Mouse (Mus musculus) induced T-regulatory cell, adult 2 months (primary cell): ENCODE measurements around the gene Ngdn.
"Not testable (repeated sequence)": the region's sequence is repeated elsewhere in the genome, so short reads cannot be mapped to it uniquely, and the experiment has no call there.

ENCODE experiments used
- DNase-seq: peaks from one replicate; pipeline ENCODE4 v3.0.0-alpha.2; 2012; ENCODE audit warnings: low read depth

The Ngdn gene

DNA sequence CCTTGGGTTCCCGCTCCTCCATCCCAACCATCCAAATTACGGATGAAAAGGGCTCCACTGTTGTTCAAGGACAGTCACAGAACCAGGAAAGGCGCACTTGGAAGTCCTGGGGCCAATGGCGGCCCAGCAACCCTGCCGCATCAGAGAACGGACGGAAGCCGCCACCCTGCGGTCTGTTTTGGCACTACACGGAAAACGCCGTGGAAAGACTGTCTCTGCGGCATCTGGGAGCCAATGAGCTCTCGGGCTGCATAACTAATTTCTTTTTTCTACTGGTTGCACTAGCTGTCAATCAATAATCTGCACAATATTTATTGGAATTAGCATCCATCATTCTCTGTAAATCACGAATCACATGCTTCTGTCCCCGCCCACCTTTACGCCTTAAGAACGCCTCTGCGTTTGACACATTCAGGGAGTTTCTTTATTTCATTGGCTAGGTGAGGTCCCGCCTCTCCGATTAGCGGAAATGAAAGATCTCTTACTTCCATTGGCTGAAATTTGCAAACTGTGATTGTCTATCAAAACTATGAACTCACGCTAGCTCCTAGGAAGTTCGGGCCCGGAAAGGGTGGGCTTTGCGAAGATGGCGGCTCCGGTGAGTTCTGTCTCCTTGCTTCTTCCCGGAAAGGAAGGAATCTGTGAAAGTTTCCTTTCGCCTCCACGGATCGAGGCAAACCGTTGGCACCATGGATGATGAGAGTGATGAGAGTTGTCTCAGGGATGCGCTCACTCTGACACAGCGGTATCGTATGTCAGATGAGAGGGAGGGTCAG lies at the start of gene Ngdn:
Gene Ngdn, plus strand, starts transcription at position 464 of the 776 bp plus-strand sequence.
- peak; percentile 99 for DNase-seq

DNA sequence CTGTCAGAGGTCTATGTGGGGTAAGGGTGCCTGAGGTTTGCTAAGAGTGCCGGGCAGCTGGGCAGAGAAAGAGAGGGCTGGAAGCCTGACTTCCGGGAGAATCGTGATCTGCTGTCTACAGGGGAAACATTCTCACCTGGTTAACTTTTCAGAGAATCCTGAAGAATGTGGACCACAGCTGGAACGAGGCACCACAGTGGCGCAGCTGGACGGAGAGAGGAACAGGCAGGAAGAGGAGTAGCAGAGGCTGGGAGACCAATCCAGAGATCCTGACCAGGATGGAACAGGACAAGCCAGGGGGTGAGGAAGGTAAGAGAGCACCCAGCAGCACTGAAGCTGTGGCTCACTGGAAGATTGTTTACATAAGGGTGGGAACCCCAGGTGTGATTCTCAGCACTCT lies 49.6 kb upstream of the Ngdn start:
- no peak for DNase-seq

DNA sequence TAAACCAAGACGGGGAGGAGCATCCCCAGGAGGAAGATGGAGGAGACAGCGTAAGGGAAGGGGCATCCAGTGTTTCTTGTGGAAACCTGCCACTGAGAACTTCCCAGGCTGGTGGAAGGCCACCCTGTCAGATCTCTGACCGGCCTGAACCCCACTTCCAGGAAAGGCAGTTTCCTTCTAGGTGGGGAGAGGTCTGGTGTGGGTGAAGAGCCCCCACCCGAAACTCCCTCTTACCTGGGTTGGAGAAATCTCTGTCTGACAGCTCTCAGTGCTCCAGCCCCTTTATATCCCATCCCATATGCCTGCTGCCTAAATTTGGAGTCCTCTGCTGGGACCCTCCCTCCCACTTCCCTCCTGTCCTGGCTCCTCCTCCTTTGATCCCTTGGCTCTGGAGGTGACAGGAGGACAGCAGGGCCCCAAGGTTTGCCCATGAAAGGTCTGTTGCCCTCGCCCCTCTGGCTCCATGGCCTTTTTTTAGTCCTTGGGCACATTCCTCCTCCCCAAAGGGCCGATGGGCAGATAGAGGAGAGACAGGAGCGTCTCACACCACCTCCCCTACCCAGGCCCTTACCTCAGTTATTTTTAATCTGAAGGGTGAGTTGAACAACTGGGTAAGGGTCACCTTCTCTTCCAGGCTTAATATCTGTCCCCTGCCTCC lies 48.8 kb upstream of the Ngdn start, which contains the start of gene Myh6:
Gene Myh6, minus strand, starts transcription at position 608 of the 658 bp plus-strand sequence.
- DNase-seq, result no peak

DNA sequence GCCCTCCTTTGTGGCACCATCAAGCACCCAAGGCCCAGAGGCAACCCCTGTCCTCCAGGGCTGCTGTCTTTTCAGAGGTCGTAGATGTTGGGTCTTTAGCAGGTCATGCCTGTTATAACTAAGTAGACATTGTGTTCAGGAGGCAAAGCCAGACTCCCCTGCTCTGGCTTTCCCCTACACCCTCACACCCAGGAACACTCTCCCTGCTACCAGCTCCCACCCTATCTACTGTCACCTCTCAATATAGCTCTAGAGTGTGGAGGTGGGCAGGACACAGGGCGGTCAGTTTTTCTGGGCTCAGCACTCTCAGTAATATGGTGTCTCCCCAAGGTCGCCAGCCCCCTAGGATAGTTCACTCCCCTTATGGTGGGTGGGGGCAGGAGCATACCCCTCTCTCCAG lies 47.4 kb upstream of the Ngdn start:
- DNase-seq, result no peak

DNA sequence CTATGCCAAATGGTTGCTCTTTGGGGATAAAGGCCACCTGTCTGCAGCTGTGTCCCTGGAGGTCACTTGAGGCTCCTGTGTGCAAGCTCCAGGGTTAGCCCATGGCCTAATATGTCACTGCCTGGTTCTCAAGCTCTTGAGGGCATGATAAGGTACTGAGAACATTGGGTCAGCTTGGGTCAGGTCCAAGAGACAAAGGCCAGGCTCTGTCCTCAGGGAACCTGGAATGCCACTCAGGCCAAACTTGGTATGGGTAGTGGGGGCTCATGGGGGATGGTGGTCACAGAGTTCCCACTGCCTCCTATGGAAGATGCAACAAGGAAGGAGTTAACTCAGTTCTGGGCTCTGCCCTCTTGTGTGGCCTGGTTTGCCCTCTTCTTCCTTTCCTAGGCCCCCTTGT lies 46.9 kb upstream of the Ngdn start:
- DNase-seq, result no peak

DNA sequence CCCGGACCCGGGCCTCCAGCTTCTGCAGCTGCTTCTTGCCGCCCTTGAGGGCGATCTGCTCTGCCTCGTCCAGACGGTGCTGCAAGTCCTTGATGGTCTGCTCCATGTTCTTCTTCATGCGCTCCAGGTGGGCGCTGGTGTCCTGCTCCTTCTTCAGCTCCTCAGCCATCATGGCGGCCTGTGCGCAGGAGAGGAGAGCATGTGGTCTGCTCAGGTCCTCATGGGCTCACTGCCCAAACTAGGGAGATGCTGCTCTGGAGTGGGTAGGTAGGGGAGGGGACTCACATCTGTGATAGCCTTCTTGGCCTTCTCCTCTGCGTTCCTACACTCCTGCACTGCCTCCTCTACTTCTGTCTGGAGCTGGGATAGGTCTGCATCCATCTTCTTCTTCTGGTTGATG lies 42.5 kb upstream of the Ngdn start:
- DNase-seq, result not testable (repeated sequence)

DNA sequence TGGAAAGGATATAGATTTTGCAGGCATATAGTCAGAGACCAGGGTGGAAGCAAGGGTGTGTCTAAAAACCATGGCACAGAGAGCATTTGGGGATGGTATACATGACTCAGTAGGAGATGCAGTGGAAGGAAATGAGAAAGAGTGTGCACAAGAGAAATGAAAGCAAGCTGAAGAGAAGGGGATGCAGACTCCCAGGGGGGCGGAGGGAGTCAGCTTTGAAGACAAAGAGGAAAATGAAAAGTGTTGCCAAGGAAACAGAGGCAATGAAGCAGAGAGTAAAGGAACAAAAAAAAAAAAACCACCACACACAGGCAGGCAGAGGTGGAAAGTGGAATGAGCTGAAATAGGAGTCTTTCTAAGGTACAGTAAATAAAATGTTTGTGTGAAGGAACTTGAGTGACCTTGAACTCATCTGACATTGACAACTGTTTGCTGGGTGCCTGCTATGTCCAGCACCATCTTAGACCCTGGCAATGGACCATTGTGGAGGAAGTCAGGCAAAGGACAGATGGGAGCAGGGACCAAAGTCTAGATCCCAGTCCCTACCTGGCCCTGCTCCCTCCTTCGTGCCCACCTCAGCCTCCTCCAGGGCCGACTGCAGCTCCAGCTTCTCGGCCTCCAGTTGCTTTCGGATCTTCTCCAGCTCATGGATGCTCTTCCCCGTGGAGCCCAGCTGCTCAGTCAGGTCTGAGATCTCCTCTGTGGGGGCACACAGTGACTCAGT lies 41.0 kb upstream of the Ngdn start:
- DNase-seq, result no peak

DNA sequence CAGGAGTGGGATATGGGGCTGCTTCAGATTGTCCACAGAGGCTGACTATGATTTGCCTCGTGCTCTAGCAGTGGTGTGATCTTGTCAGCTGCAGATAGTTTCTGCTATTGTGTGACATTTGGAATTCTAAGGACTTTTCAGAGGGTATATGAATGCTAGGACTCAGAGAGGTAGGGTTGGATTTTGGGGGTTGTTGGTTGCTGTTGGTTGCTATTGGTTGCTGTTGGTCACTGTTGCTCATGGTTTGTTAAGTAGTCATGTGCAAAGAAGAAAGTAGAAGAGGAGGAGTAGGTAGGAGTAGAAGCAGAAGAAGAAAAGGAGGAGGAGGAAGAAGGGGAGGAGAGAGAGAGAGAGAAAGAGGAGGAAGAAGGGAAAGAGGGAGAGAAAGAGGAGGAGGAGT lies 38.6 kb upstream of the Ngdn start, which contains the start of gene Gm17428:
Gene Gm17428, plus strand, starts transcription at position 301 of the 400 bp plus-strand sequence.
- no peak for DNase-seq

DNA sequence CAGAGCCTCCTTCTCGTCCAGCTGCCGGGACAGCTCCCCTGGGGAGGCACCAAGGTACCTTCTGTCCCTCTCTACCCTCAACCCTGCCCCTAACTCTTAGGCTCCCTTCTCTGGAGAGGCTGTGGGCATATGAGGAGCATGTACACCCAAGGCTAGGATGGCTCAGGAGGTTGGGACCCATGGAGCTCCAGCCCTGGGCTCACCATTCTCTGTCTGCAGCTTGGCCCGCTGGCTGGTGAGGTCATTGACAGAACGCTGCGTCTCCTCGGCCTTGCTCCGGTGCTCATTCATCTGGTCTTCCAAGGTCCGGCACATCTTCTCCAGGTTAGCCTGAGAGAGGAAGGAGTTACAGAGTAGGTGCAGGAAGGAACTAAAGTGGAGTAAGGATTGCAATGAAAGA lies 36.6 kb upstream of the Ngdn start:
- no peak for DNase-seq

DNA sequence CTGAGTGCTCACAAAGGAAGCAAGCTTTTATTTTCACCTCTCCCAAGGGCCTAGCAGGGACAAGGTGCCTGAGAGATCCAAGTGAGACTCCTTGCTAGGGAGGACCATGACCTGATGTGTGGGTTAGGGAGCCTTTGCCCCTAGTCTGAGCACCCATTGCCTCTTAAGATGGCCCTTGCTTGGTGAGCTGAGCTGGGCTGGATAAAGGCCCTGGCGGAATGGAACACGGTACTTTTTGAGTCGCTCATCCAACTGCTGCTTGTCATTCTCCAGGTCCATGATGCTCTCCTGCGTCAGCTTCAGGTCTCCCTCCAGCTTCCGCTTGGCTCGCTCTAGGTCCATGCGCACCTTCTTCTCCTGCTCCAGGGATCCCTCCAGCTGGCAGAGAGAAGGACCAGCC lies 33.3 kb upstream of the Ngdn start:
- DNase-seq, result no peak

DNA sequence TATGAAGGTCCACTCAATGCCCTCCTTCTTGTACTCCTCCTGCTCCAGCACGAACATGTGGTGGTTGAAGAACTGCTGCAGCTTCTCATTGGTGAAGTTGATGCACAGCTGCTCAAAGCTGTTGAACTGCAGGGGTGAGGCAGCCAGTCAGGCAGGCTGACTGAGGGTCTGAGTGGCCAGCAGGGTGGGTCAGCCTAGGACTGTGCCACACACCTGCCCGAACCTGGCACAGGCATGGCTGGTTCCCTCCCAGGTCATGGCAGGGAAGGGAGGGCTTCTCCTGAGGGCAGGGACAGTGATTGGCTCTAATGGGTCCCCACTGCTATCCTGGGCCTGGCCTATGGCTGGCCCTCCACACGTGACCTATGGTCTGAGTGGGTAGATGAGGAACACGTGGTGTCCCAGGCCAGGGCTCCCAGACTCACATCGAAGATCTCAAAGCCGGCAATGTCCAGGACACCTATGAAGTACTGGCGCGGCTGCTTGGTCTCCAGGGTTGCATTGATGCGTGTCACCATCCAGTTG lies 26.8 kb upstream of the Ngdn start:
- DNase-seq, result not testable (repeated sequence)

DNA sequence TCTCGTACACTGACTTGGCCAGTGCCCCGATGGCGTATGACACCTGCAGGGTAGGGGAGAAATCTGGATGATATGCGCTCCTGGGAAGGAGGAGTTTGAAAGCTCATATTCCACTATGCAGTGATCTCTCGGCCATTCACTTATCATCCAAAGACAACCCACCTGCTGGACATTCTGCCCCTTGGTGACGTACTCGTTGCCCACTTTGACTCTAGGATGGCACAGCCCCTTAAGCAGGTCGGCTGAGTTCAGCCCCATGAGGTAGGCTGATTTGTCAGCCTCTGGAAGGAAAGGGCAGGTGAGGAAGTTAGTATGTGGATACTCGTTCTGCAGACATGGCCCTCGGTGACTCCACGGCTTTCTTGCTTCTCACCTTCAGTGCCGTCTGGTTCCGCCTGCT lies 26.4 kb upstream of the Ngdn start:
- DNase-seq, result no peak

DNA sequence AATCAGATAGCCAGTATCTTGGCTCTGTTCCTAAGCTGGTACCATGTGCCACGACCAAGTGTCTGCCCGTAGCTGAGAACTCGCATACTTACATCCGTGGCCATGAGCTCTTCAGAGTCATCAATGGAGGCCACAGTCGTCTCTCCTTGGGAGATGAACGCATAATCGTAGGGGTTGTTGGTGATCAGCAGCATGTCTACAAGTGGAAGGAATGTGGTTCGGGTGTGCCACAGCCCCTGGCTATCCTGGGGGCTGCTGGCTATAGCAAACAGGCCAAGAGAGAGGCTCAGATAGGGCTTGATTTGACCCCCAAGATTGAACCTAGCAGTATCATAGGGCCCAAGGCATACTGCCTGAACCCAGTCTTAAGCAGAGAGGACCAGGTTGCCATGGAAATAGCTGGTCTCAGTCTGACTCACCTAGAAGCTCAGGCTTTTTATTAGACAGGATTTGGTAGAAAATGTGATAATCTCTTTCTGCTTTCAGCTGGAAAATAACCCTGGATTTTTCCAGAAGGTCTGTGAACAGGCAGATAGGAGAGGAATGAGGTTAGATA lies 25.3 kb upstream of the Ngdn start:
- no peak for DNase-seq

DNA sequence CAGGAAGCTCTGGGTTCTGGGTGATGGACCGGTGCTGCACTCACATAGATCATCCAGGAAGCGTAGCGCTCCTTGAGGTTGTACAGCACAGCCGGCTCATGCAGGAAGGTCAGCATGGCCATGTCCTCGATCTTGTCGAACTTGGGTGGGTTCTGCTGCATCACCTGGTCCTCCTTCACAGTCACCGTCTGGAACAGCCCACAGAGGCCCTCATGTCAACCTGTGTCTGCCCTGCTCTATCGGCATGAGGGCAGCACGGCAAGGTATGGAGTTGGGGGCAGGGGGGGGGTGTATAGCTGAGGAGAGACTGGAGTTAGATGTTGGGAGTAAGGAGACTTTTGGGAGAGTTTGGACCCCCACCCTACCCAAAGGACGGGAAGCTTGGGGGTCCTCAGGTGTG lies 23.1 kb upstream of the Ngdn start:
- no peak for DNase-seq

DNA sequence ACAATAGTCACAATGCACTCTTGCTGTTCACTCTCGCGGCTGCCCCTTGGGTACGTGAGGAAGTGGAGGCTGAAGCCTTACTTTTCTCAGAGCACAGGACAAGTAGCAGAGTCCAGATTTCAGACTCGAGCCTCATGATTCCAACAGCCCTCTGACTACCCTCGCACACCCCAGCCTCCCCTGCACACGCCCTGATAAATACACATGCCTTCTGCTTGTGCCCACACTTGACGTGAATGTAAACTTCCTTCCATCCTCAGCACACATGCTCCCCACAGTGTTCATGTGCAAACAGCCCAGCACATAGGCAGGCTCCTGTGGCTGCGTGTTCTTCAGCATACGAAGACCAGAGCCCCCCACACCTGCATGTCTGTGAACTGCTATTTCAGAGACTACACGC lies 21.6 kb upstream of the Ngdn start:
- DNase-seq, result no peak

DNA sequence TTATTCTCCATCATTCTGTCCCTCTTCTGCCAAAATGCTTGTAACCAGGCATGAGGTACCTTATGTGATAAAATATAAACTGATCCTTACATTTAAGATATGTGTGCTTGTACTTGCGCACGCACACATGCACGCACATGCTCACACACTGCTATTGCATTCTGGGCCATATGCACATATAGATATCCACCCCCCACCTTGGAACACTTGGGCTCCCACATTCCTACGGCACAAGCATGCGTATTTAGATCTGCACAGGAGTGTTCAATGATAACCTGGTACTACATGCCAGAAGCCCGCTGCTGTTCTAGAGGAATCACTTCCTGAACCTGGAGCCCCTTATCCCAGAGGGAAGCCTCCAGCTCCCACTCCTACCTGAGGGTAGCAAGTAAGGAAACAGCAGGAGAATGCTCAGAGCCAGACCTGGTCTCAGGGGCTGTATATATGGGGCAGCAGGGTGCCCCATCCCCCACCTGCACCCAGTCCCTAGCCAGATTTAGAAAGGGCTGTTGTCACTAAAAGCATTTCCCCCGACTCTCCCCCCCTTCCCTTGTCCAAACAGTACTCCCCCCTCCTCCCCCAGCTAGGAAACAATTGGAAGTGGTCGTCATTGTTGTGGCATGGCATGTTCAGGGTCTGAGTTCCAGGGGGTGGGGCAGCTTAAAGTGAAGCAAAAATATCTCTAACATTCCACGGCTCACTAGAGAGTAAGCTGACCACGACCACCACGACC lies 21.0 kb upstream of the Ngdn start, which contains the start of gene Myh7:
Gene Myh7, minus strand, starts transcription at position 491 of the 733 bp plus-strand sequence.
- no peak for DNase-seq

DNA sequence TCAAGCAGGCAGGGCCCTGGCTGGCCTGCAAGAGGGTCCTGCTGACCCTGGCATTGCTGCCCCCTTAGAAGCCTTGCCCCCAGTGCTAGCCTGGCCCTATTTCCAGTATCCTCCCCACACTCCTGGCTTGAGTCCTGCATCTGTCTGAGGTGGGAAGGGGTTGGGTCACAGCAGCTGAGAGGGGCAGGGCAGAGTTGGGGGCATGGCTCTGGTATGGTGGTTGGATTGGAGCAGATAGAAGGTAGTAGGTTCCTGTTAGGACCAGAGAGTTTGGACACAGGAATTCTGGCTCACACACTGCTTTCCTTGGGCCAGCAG lies 20.4 kb upstream of the Ngdn start:
- no peak for DNase-seq

DNA sequence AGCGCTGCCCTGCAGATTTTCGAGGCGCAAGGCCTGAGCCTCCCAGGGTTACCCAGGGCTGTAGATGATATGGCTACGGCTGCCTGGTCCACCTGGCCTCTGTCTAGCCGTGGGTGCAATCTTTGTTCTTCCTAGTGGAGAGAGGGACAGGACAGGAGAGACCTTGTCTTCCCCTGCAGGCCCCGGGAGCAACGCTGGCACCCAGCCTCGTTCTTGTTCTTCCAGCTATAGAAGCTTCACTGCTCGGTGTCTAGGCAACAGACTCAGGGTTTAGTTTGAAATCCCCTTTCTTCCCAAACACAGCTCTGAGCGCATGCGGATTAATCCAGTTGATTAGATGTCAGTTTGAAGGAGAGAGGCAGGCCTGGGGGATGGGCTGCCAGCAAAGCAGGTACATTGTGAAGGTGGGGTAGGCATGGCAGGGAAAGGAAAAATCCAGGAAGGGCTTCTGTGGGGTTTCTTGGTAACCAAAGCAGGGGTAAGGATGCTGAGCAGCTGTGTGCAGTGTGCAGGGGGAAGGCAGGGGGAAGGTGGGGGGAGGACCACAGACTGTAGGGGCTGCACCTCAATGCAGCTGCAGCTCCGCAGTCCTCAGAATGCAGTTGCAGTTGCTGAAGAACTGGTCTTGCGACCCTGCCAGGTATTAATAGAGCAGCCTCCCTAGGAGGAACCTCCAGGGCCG lies 19.7 kb upstream of the Ngdn start:
- DNase-seq, result no peak

DNA sequence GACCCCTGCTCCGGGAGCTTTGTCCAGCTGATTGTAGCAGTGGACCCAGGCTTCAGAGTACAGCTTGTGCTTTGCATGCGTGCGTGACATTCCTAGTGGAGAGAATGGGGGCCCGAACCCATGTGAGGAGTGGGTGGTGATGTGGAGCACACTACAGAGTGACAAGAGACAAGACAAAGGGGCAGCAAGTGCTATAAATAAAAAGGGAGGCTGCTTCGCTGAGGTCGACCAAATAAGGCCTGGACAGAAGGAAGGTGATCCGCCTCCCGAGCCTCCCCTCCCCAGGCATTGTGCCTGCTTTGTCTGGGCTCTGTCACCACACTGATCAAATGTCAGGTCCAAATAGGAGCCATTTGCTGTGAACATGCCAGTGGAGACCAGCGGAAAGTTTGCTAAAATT lies 18.5 kb upstream of the Ngdn start:
- no peak for DNase-seq

DNA sequence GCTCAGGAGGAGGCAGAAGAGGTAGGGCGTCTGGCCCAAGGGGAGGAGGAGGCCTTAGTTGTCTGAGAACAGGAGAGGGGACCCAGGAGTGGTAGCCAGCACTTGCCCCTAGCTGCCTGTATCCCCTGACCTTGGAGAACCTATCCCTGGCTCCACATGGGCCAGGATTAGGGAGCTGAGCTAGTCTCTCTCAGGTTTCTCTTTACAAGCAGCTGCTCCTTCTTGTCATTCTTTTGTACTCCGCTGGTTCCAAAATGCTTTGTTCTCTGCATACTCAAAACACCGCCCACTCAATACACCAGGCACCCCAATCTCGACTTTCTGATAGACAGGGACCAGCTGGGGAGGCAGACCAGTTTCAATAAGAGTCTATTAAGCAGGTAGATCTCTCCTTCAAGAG lies 18.0 kb upstream of the Ngdn start:
- DNase-seq, result no peak

DNA sequence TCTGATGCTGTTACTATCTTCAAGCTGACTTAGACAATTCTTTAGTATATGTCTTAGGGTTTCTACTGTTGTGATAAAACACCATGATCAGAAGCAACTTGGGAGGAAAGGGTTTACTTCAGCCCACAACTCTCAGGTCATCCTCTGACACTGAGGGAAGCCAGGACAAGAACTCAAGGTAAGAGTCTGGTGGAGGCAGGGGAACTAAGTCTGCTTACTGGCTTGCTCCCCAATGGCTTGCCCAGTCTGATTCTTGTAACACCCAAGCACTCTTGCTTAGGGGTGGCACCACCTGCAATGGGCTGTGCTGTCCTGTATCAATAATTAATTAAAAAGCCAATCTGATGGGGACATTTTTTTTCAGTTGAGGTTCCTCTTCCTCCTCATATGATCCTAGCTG lies 16.6 kb upstream of the Ngdn start:
- DNase-seq, result no peak
